Mouse (Mus musculus) heart, adult 18-20 months (tissue): ENCODE results near the gene Them7. TPM values are rescaled to one million over a fixed set of nuclear protein-coding genes. Genes with fewer than 3 reads are reported as not detected.

Experiments
- DNase-seq, 2 experiments: peaks; one replicate each; pipeline ENCODE4 v3.0.0; 2021 to 2022; ENCODE audit warnings: mixed read lengths in 1 of 2
- total RNA-seq, 2 experiments: library from RNA; stranded (reverse); gene quantifications; 2 replicates each; pipeline ENCODE4 v1.2.3; 2021

Them7 gene
- total RNA-seq, 2 experiments from 2014 or later, result 2.0 to 3.3 TPM

GRCm38 (mm10) chr2:105311991-105312390 lies 87.9 kb downstream of the Them7 start:
- DNase-seq, result no peak

- DNase-seq, result no peak
These were observed 89.0 kb downstream of the Them7 start for GRCm38 (mm10) chr2:105313077-105313476.

GRCm38 (mm10) chr2:105317556-105318184 lies 93.5 kb downstream of the Them7 start:
- no peak for DNase-seq

GRCm38 (mm10) chr2:105326067-105326466 lies 101.9 kb downstream of the Them7 start:
- DNase-seq, result no peak

GRCm38 (mm10) chr2:105330024-105330423 lies 105.9 kb downstream of the Them7 start:
- peak in 1 of 2 experiments; percentile 14 for DNase-seq

- DNase-seq, result no peak
These were observed 109.0 kb downstream of the Them7 start for GRCm38 (mm10) chr2:105333107-105333506.

GRCm38 (mm10) chr2:105333976-105334713 lies 110.0 kb downstream of the Them7 start:
- DNase-seq, result peak; percentile 48 to 75

- DNase-seq, result peak in 1 of 2 experiments; percentile 10
These were observed 111.5 kb downstream of the Them7 start for GRCm38 (mm10) chr2:105335661-105336060.

GRCm38 (mm10) chr2:105336314-105337027 lies 112.4 kb downstream of the Them7 start:
- no peak for DNase-seq

- DNase-seq, result no peak
These were observed 113.2 kb downstream of the Them7 start for GRCm38 (mm10) chr2:105337171-105337875.

- no peak for DNase-seq
These were observed 115.9 kb downstream of the Them7 start for GRCm38 (mm10) chr2:105339993-105340392.

GRCm38 (mm10) chr2:105348886-105349285 lies 124.8 kb downstream of the Them7 start:
- no peak for DNase-seq

GRCm38 (mm10) chr2:105356791-105357190 lies 132.7 kb downstream of the Them7 start:
- DNase-seq, result peak in 1 of 2 experiments; percentile 19

GRCm38 (mm10) chr2:105358040-105358439 lies 133.9 kb downstream of the Them7 start:
- DNase-seq, result no peak

- peak in 1 of 2 experiments; percentile 12 for DNase-seq
These were observed 143.5 kb downstream of the Them7 start for GRCm38 (mm10) chr2:105367623-105368022.

GRCm38 (mm10) chr2:105370240-105370639 lies 146.1 kb downstream of the Them7 start:
- DNase-seq, result no peak

- no peak for DNase-seq
These were observed 146.6 kb downstream of the Them7 start for GRCm38 (mm10) chr2:105370698-105371097.

- DNase-seq, result no peak
These were observed 148.0 kb downstream of the Them7 start for GRCm38 (mm10) chr2:105372156-105372555.

GRCm38 (mm10) chr2:105372727-105373126 lies 148.6 kb downstream of the Them7 start:
- DNase-seq, result no peak

GRCm38 (mm10) chr2:105373658-105374057 lies 149.5 kb downstream of the Them7 start:
- no peak for DNase-seq

GRCm38 (mm10) chr2:105375261-105375660 lies 151.1 kb downstream of the Them7 start:
- no peak for DNase-seq

GRCm38 (mm10) chr2:105375705-105376104 lies 151.6 kb downstream of the Them7 start:
- no peak for DNase-seq
